Mouse (Mus musculus): ENCODE measurements around the gene 3300002I08Rik.
"Not testable (repeated sequence)": the region's sequence is repeated elsewhere in the genome, so short reads cannot be mapped to it uniquely, and the experiment has no call there.

- TF ChIP-seq CTCF (IDR thresholded peaks at IDR 0.05; ENCODE audit: low read depth, low read length); POLR2A (IDR thresholded peaks at IDR 0.05; ENCODE audit: borderline replicate concordance, low read depth, low read length): not testable (repeated sequence)
Measured at GRCm38 (mm10) chr2:150357136-150357535, 5.4 kb downstream of the 3300002I08Rik start.

Data from bone marrow macrophage, adult 2 months (primary cell).